Mouse (Mus musculus) effector memory CD4-positive, alpha-beta T cell, adult 5 months (primary cell): ENCODE data around the gene Bmpr1a. TPM values are rescaled to one million over a fixed set of nuclear protein-coding genes. Genes with fewer than 3 reads are reported as not detected.

Experiments
- polyA plus RNA-seq: library from polyadenylated mRNA; unstranded; fragments of 100-300 nt; shearing (Covaris generic); gene quantifications from one replicate; pipeline ENCODE4 v1.2.1, GENCODE M21; 2017

Bmpr1a gene
- 2.0 TPM for polyA plus RNA-seq

GRCm38 (mm10) chr14:34503325-34503647 is at the start of gene Bmpr1a:
Gene Bmpr1a, minus strand, starts transcription at chr14:34503341.

GRCm38 (mm10) chr14:34522701-34523100 is 19.6 kb upstream of the Bmpr1a start, which contains the start of gene 9230112D13Rik:
Gene 9230112D13Rik, minus strand, starts transcription at chr14:34522801.

GRCm38 (mm10) chr14:34375415-34375904 is 127.7 kb downstream of the Bmpr1a start, which contains the start of gene Mmrn2:
Gene Mmrn2, plus strand, starts transcription at chr14:34375465.

GRCm38 (mm10) chr14:34374577-34374976 is 128.6 kb downstream of the Bmpr1a start, which contains the start of gene Sncg:
Gene Sncg, minus strand, starts transcription at chr14:34374789.

Other genes with a start within 250 kb of the Bmpr1a start
- 23.1 TPM for gene Shld2, start 192.8 kb downstream of the Bmpr1a start, polyA plus RNA-seq
- gene Glud1, start 192.6 kb downstream of the Bmpr1a start, polyA plus RNA-seq = 104 TPM
- gene Fam25c, start 147.9 kb downstream of the Bmpr1a start, polyA plus RNA-seq = not detected
- gene Sncg, start 128.6 kb downstream of the Bmpr1a start, polyA plus RNA-seq = not detected
- 0.15 TPM for gene Mmrn2, start 127.9 kb downstream of the Bmpr1a start, polyA plus RNA-seq
- not detected for gene 9230112D13Rik, start 19.5 kb upstream of the Bmpr1a start, polyA plus RNA-seq
- not detected for gene Ldb3, start 85.3 kb upstream of the Bmpr1a start, polyA plus RNA-seq
- not detected for gene Opn4, start 96.8 kb upstream of the Bmpr1a start, polyA plus RNA-seq
- 119 TPM for gene Wapl, start 170.6 kb upstream of the Bmpr1a start, polyA plus RNA-seq